Mouse (Mus musculus): Measurements from ENCODE around the gene Lrrc4.

DNA sequence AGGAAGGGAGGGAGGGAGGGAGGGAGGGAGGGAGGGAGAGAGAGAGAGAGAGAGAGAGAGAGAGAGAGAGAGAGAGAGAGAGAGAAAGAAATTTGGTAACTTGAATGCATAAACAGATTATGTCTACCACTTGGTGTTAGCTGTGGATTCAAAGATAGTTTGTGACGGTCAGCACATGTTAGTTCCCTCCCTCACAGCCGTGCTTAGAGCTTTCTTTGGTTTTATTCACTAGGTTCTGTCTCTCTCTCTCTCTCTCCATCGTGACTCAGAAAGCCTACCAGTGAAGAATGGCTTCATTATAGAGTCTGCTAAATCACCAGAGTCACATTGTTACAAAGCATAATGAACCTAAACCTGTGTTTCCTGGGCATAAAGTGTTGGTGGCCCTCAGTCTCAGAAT lies 146.5 kb downstream of the Lrrc4 start:
- TF ChIP-seq CTCF (IDR thresholded peaks at IDR 0.05; ENCODE audit: extremely low read depth, insufficient read depth, insufficient read length, insufficient replicate concordance) (no peak), POLR2A (IDR thresholded peaks at IDR 0.05; ENCODE audit: low read depth, low read length) (no peak)
